Mouse (Mus musculus) left cerebral cortex, postnatal 10 days (tissue): ENCODE data around the gene Use1. TPM values are rescaled to one million over a fixed set of nuclear protein-coding genes. Genes with fewer than 3 reads are reported as not detected.

Source experiments
- DNase-seq, 2 experiments: peaks; one replicate each; pipeline ENCODE4 v3.0.0; 2021 to 2022; ENCODE audit warnings: low spot score in 2 of 2, mixed read lengths in 1 of 2; ENCODE audit errors: extremely low spot score in 1 of 2
- intact Hi-C: fragments of 180-260 bp; cut with DNase I; formaldehyde crosslinking; loops from one replicate; pipeline ENCODE4 v1.15.1; 2025
- total RNA-seq, 2 experiments: library from RNA; stranded (reverse); gene quantifications; 2 replicates each; pipeline ENCODE4 v1.2.3; 2021

Use1 gene
- total RNA-seq, 2 experiments from 2014 or later: 97.6 to 103 TPM

DNA sequence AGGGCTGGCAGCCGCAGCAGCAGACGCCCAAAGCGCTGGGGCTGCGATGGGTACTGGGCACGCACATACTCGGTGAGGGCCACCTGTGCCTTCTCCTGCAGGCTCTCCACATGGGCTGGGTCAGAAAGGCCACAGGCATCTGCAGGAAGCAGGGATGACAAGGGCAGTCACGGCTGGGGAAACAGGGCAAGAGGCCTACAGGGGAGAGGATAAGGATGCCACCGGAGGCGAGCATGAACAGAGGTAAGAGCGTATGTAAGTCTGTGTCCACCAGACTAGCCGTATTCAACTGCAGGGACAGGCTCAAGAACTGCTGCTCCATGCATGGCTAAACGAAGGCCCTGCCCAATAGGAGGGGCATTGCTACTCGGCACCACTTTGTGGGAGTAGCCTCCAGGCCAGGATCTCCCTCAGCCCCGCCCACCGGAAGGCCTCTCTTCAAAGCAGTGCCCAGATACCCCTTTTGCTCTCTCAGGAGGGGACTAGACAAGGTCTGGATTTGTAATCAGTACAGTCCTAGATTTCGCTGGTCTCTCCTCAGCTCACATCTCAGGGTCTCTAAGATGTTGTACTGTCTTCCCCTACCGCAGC, 8.1 kb downstream of the Use1 start:
- peak in 1 of 2 experiments; percentile 66 for DNase-seq
- intact Hi-C loops: loop anchor here (5.0 kb wide), 1 partner anchor 477 kb away; the partner anchor contains the start of gene Rpl18a

DNA sequence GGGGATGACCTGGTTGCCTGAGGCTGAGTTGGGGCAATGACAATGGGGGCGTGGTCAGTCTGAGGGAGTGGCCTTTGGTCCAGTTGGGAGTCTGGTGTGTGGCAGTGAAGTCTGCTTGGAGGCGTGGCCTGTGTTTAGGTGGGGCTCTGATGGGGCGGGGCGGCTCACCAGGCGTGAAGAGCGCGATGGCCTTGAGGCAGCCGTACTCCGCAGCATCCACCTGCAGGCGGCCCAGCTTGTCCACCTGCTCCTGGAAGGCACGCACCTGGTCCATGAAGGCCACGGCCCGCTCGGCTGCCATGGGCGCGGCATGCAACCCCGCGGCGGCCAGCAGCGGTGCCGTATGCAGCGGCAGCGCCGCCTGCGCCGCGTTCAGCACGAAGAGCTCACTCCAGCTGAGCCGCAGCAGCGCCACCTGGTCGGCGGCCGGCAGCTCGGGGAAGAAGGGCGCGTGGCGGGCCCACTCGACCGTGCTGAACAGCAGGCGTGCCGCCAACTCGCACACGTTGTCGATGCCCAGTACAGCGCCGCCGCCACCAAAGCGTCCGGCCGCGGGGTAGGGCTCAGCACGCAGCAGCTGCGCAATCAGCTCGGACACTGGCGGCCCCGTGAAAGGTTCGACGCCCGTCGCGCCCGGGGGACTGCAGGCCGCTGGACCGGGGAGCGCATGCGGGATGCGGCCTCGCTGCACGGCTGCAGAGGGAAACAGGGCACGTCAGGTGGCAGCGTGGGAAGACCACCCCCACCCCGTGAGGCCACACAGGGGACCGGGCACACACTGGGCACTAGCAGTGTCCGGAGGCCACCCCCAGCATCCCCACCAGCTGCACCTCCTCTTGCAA, 9.2 kb downstream of the Use1 start:
- DNase-seq: peak in 1 of 2 experiments; percentile 84
- intact Hi-C loops: loop anchor here (5.0 kb wide), 1 partner anchor 479 kb away; the partner anchor contains the start of gene Rpl18a

DNA sequence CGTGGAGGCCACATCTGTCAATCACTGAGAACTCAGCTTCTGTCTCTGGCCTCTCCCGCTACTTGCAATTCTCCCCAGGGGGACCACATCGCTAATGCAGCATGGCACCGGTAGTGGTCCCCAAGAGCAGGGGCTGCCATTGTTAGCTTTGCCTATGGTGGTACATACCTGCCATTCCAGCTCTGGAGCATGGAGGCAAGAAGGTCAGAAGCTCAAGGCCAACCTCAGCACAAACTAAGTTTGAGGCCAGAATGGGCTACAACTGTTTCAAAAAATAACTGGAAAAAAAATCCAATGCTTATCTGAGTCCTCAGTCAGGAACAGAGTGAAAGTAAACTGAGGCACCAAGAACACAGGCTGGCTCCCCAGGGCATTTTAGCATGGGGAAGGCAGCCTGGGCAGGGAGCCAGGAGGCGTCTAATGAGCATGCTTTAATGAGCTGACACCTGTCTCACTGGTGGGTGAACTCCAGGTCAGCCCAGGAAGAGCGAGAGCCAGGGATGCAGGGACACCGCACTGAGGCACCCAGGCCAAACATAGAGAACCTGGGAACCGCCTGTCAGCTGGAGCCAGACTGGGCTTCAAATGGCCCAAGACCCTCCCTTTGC, 9.9 kb downstream of the Use1 start:
- DNase-seq: peak in 1 of 2 experiments; percentile 48
- intact Hi-C loops: loop anchor here (5.0 kb wide), 1 partner anchor 479 kb away; the partner anchor contains the start of gene Rpl18a

DNA sequence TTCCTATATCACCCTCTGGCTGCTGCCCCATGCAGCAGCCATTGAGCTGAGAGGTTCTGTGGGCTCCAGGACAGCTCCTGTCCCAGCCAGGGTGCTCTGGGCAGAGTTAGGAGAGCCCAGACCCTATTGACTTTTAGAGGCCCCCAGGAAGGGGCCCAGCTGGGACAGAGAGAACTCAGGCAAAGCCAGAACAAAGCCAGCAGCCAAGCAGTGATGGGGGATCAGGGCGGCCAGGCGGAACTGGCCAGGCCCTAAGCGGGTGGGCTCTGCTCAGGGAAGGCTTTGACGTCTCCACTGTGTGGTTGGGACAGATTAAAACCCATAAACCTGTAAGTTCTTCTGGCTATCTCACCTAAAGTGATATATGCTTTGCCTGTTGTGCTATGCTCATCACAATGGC, 12.4 kb downstream of the Use1 start:
- DNase-seq: peak in 1 of 2 experiments; percentile 20
- intact Hi-C loops: loop anchor here (5.0 kb wide), 1 partner anchor 482 kb away; the partner anchor contains the start of gene Rpl18a

DNA sequence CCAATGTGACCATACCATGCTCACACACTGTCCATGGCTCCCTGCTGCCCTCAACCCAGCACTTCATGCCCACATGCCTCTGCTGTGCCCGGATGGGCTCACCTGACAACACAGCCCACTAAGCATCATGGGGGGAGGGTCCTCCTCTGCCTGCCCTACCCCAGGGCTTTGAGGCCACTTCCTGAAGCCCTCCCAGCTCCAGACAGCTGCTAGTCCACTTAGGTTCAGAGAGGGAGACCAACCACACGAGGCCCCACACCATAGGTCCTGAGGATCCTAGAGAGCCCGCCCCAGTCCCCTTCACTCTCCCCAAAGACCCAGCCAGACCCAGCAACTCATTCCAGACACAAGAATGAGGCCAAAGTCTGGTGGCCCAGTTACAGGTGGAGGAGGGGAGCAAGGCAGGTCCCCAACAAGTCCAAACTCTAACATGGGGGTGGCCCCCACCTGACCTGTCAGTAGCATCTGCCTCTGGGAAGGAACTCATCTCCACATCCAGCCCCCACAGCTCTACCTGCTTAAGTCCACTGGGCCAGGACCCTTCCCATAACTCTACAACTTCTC, 12.9 kb downstream of the Use1 start:
- intact Hi-C loops: loop anchor here (5.0 kb wide), 1 partner anchor 482 kb away; the partner anchor contains the start of gene Rpl18a
- DNase-seq: peak in 1 of 2 experiments; percentile 20

DNA sequence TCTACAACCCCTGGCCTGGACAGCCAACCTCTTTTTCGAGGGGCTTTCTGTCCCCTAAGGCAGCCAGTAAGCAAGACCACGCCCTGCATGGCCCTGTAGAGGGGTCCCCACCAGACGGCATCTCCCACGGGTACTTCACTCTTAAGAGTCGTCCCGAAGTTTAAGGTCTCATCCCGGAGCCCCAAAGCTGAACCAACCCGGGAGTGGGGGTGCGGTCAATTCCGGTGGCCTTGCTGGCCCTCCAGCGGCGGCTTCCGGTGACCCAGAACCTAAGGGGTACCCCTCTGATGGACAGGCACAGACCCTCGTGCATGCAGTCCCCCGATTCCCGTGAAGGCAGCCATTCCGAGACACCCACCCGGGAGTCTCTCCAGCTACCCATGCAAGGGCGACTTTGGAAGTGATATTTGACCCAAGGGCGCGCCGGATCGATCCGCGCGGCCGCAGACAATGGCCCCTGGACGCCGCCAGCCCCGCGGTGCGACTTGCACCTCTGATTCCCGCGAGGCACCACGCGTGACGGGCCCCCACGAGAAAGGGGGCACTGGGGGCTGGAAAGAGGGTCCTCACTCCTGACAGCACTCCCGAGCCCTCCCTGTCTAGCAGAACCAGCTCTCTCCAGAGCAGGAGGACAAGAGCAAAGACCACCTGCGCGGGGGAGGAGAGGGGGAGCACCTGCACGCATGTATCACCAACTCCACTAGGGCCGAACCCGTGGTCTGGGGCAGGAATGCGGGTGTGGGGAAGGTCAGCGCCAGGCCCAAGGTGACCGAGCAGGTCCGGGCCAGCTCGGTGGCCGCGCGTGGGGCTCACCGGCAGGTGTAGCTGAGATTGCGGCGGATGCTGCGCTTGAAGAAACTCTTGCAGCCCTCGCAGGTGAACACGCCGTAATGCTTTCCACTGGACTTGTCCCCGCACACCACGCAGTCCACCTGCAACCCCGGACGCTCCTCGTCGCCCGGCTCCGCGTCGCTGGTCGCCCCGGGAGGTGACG, 13.8 kb downstream of the Use1 start:
- peak in 1 of 2 experiments; percentile 53 for DNase-seq
- intact Hi-C loops: no loop called here

DNA sequence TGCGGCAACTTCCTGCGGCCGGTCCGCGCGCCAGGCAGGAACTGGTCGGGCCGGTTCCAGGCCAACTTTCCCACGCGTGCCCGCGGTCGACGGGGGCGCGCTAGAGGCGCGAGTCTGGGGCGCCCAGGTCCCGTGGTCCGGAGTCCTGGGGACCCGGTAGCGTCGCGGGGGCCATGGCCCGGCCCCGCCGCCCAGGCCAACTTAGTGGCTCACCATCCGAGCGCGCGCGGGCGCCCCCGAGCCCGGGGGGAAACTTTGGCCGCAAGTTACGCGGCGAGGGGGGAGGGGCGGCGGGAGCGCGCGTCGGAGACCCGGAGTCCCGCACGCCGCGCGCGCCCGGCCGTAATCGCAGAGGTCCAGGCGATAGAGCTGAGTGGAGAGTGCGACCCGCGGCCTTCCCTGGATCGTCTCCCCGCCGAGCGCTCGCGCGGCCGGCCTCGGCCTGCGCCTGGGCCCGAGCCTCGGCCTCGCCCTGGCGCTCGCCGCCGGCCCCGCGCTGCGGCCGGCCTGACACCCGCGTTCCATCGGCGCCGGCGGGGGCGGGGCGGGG, 14.8 kb downstream of the Use1 start, which contains the start of gene Nr2f6:
Nr2f6 (minus strand) TSS at position 540 of the 550 bp plus-strand sequence.
- DNase-seq: peak in 1 of 2 experiments; percentile 85
- intact Hi-C loops: no loop called here

DNA sequence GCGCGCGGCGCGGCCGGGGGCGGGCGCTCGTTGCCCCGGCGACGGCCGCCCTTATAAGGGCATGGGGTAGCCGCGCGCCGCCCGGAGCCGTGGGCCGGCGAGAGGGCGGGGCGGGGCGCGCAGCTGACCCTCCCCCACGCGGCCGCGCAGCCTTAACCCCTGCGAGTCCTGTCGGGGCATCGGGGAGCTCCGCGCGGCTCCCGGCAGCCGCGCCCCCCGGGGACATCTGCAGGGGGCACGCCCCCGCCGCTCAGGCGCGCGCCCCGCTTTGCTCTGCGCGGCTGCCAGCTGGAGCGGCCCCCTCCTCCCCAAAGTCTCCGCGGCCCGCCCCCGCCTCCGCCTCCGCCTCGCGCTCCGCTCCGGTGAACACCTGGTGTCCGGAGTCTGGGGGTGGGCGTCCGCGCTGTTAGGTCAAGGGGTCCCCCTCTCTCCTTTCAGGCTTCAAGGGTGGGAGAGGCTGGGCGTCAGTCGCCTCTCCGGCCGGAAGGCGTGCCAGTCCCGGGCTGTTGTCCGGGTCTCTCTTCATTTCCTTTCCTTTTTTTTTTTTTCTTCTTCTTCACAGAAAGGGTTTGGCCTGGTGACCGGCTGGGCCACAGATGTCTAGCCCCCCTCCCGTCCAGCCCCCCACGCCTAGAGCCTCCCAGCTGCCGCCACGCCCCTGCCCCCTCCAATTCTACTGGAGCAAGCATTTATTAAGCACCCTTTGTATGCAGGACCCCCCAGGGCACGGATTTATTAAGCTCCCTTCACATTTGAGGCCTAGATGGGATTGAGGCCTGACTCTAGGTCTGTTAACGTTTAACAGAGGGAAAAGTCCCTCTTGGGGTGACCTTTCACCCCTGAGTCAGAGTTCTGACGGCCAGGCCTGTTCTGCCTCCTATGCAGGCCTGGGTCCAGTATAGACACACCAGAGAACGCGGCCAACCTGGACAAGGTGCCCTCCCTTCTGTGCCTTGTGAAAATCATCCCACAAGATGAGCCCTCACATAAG, 15.6 kb downstream of the Use1 start:
- intact Hi-C loops: no loop called here
- DNase-seq: peak; percentile 67 to 92

DNA sequence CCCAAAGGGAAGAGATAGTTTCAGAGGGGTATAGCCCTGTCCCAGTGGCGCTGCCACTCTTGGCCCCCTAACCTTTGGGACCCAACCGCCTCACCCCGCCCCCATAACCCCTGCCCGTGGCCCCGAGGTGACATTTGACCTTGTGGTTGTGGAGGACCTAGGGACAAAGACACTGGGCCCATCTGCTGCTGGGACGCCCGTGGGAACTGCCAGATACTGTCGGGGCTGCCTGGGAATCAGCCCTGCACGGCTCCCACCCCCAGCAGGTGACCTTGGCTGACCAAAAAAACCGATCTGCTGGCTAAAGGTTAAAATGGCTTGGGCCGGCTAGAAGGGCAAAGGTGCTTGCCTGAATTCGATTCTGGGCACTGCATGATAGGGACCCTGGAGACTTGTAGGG, 16.7 kb downstream of the Use1 start:
- intact Hi-C loops: no loop called here

DNA sequence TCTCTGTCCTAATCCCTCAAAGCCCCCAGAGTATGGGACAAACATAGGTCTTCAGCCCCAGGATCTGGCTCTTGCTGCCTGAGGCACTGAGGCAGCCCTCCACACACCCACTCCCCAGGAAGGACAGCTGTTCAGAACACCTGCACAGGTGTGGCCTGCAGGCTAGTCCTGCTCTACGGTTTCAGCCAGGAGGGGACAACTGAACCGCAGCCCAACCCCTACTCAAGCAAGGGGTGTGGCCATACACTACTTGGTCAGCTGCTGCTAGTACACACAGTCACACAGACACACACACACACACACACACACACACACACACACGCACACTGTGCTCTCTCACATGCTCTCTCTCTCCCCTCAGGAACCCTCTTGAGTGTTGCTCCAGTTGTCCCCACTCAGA, 17.2 kb downstream of the Use1 start:
- intact Hi-C loops: no loop called here
- DNase-seq: peak in 1 of 2 experiments; percentile 22

More for the DNA sequence above, 16.7 kb downstream of the Use1 start:
- peak in 1 of 2 experiments; percentile 43 for DNase-seq

DNA sequence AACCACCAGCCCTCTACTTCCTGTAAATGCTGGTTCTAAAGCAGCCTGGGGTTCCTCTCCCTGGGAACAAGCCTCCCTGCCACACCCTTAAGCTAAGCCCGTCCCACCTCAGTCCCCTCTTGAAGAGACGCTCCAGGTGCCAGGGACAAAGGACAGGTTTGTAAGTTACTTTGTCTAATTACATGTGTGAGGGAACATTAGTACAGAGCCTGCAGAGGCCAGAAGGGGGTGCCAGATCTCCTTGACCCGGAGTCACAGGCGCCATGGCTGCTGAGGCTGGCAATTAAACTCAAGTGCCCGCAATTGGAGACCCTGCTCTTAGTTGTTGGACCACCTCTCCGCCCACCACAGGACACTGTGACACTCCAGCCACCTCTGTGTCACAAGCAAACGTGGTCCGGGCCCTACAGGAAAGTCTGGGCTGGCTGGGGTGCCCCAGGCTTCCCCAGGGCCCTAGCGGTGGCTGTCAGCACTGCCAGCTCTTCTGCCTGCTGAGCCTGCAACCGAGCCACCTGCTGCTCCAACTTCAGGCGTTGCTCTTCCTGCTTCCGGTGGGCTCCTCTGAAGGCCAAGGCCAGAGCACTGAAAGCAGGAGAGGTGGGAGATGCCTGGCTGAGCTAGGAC, 18.7 kb downstream of the Use1 start:
- intact Hi-C loops: no loop called here
- peak in 1 of 2 experiments; percentile 34 for DNase-seq

DNA sequence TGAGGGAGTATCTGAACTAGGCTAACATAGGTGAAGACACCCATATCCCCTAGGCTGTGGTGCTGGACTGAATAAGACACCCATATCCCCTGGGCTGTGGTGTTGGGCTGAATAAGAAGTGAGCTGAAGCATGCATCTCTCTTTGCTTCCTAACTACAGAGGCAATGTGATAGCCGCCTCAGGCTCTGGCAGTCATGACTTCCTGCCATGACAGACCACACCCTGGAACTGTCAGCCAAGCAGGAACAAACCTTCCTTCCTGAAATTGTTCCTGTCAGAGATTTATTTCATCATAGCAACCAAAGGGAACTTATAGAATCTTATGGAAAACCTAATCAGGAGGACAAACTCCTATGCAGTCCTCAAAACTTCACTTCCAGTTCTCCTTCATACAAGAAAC, 21.6 kb downstream of the Use1 start:
- intact Hi-C loops: no loop called here
- DNase-seq: no peak

DNA sequence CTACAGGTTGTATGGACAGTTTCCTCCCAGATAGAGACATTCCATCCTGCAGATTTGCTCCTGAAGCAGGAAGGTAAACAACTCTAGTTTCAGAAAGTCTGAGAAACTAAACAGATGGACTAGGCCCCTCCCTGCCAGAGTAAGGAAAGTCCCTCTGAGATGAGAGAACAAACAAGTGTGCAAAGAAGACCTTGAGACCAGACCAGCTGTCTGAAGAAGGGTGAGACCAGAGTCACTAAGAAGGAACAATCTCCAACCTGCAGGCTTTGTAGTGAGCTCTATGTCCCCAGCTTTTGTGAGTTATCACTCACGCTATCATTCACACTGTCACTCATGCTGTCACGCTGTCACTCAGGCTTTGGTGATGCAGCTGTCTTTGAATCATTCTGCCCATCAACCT, 25.0 kb downstream of the Use1 start:
- intact Hi-C loops: no loop called here

DNA sequence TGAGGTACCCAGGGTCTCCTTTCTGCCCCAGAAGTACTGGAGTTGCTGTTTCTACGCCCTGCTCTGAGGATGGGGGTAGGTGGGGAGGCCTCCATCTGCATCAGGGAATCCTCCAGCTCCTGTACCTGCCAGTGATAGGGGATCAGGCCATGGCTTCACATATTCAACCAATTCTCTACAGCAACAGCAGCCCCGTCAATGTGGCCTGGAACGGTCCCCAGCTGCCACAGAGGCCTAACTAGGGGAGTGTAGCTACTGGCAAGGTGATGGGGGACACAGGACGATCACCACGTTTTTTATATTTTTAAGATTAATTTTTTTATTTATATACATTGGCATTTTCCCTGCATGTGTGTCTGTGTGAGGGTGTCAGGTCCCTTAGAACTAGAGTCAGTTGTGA, 25.7 kb downstream of the Use1 start:
- intact Hi-C loops: no loop called here
- no peak for DNase-seq

More for the DNA sequence above, 25.0 kb downstream of the Use1 start:
- no peak for DNase-seq

DNA sequence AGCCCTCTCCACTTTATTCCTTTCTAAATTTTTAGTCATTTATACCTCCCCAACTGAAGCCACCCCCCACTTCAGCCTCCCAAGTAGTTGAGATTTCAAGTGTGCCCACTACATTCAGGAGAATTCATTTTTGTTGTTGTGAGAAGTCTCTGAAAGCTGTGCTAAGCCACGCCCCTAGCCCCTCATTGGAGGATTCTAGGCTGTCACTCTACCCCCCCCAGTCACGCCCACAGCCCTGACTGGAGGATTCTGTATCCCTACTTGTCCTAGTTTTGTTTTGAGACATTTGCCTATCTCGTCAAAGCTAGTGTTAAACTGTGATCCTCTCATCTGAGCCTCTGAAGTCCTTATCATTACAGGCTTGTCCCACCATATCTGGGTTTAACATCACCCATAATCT, 26.2 kb downstream of the Use1 start:
- peak in 1 of 2 experiments; percentile 70 for DNase-seq
- intact Hi-C loops: no loop called here

DNA sequence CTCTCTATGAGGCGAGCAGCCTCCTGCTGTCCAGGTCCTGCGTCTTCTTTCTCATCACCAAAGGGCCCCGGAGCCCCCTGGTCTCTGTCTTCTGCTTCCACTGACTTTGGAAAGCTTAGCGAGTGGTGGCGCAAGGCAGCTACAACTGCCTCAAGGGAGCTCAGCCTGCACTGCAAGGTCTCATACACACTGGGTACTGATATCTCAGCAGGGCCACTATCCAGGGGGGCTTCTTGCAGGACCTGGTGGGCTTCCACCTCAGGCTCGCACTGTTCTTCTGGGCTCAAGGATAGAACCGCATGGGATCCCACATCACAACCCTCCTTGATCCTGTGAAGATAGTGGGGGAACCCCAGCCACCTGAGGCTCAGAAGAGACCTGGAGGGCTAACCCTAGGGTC, 27.8 kb downstream of the Use1 start:
- intact Hi-C loops: no loop called here

More for the DNA sequence above, 27.8 kb downstream of the Use1 start:
- DNase-seq: no peak
